Mouse (Mus musculus) adrenal gland, postnatal 4 days (tissue): ENCODE data around the gene Kif14. TPM values are rescaled to one million over a fixed set of nuclear protein-coding genes. Genes with fewer than 3 reads are reported as not detected.
A peak's percentile ranks its signal among the peaks of the same experiment; 100 is the strongest.
"Not testable (repeated sequence)": the region's sequence is repeated elsewhere in the genome, so short reads cannot be mapped to it uniquely, and the experiment has no call there.

Experiments
- DNase-seq, 2 experiments: peaks; one replicate each; pipeline ENCODE4 v3.0.0; 2021 to 2022; ENCODE audit warnings: low spot score in 2 of 2, mixed read lengths in 2 of 2
- total RNA-seq, 2 experiments: library from RNA; stranded (reverse); gene quantifications; 2 replicates each; pipeline ENCODE4 v1.2.3; 2021

Gene Kif14
- total RNA-seq, 2 experiments from 2014 or later, result 5.8 to 7.7 TPM

DNA sequence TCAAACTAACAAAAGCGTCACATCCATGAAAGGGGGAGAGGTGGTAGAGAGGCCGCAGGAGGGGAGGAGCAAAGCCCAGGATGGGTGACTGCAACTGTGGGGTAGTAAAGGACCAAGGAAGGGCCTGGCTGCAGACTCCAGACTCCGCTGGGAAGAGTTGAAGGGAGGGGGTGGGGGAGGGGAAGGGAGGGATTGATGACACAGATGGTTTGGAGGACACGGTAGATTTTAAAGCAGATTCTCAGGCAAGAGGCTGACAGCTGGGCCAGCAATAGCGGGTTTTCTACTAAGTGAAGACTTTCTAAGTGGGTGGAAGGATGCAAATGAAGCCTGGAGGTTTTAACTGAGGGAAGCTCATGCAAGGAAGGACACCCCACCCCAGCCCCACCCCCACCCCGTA is 4.3 kb downstream of the Kif14 start:
- DNase-seq, result no peak

DNA sequence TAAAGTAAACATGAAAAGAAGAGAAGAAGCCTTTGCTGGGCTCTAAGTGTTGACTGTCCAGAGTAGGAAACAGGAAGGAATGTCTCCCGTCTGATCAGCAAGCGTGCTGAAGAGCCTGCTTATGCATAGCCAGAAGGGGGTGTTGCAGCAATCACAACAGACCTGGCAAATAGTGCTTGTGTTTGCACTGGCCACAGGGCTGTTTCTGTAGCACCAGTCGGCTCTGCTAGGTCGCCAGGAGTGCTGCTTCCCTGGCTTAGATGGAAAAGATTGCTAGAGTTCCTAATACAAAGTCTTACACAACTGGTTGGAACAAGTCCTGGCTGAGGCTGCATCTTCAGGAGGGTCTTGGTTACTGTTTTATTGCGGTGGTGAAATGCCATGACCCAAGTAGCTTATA is 25.5 kb downstream of the Kif14 start:
- no peak for DNase-seq

DNA sequence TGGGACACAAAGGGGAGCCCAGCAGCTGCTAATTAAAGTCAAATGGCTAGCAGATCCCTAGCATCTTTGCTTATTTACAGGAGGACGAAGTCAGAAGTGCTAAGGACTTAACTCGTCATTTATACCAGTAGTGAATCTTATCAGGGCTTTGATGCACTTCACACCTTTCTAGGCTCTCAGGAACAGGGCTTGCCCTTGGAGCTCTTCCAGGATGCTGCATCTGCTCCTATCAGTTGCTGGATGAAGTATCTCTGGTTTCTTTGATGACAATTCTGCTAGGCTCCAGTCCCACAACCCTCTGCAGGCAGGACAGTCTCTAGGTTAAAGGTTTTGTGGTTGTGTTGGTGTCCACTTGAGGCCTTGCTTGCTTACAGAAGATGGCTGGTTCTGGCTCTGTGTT is 26.1 kb downstream of the Kif14 start:
- DNase-seq, result no peak

DNA sequence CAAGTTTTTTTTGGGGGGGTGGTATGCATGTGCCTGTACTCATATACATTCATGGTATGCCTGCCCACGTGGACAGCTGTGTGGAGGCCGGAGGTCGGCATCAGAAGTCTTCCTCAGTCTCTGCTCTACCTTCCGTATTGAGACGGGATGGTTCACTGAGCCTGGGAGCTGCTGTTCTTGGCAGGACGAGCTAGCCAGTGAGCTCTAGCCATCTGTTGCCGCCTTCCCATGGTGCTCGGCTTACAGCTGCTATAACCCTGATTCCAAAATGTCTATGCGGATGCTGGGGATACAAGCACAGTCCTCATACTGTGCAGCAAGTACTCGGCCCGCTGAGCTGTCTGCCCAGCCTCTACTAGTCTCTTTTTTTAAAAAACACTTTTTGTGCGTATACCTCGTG is 33.2 kb downstream of the Kif14 start:
- no peak for DNase-seq

DNA sequence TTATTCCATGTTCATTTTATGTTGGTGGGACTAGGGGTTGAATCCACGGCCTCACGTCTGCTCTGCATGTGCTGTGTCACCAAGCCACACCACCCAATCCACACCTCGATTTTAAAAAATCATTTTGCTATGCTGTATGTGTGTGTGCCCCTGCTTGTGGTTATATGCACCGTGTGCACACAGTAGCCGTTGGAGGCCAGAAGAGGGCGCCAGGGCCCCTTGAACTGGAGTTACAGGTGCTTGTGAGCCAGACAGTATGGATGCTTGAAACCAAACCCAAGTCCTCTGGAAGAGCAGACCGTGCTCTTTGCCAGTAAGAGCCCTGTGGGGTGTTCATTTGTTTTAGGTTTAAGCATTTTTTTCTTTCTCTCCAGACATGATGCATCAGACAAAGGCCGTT is 36.8 kb downstream of the Kif14 start:
- no peak for DNase-seq

DNA sequence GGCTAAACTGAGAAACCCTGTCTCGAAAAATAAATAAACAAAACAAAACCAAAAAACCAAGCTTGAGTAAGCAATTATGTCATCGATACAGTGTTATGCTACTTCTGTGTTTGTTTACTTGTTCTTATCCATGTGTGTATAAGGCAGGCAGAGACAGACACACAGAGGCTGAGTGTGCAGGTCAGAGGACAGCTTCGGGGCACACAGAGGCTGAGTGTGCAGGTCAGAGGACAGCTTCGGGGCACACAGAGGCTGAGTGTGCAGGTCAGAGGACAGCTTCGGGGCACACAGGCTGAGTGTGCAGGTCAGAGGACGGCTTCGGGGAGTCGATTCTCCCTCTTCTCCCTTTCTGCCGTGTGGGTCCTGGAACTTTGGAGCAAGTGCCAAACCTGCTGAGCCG is 40.1 kb downstream of the Kif14 start:
- not testable (repeated sequence) for DNase-seq

DNA sequence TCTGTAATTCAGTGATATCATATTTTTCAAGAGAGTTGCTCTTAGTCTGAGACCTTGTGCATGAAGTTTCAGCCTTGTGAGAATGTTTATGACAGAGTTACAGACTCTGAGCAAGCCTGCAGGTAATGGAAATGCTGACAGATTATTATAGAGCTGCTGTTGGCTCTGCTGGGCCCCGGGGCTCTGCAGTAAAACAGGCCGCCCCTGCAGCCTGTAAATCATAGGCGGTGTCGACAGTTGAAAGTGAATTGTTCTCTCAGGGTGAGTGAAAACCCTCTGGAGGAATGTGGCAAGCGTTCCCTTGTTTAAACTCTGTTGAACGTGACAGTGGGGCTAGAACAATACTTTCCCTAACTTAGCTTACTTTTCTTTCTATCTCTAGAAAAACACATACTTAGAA is 46.2 kb downstream of the Kif14 start:
- DNase-seq, result no peak

DNA sequence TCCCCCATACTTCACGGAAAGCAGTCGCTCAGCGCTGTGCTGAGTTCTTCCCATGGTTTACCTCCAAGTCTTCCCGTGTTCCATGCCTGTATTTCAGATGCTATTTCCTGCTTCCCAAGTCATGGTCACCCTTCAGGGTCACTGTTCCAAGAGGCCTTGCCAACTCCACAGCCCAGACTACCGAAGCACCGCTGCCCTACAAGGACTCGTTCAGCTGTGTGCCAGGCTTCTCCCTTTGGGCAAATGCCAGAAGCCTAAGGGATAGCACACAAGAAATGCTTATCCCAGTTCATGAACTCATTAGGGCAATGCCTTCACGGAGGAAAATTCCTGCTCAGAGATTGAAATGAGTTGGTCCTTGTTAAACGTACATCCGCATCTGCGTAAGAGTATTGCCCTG is 47.0 kb downstream of the Kif14 start:
- no peak for DNase-seq

DNA sequence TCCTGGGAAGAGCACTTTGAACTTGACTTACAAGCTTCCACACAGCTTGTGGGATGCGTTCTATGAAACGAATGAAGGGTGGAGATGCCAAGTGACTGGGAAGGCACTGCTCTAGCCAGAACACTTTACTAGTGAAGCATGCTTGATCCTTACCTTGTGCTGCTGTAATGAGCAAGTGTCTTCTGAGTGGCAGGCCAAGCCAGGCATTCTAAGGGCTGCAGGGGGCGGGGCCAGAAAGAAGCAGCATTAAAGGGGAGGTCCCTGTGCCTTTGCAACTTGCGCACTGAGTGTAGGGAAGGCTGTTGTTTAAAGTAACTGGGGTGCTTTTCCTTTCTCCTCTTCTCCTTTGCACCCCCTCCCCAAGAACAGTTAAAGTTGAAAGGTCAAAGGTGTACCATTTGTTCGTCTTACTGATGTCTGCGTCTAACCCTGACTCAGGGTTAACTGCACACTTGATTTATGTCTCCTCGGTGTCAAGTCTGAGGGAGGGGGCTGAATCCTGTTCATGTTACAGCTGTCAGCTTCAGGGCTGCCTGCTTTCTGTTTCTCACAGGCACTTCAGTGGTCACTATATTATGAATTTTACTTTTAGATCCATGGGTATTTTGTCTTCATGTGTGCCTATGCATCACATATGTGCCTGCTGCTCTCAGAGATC is 52.7 kb downstream of the Kif14 start:
- no peak for DNase-seq

DNA sequence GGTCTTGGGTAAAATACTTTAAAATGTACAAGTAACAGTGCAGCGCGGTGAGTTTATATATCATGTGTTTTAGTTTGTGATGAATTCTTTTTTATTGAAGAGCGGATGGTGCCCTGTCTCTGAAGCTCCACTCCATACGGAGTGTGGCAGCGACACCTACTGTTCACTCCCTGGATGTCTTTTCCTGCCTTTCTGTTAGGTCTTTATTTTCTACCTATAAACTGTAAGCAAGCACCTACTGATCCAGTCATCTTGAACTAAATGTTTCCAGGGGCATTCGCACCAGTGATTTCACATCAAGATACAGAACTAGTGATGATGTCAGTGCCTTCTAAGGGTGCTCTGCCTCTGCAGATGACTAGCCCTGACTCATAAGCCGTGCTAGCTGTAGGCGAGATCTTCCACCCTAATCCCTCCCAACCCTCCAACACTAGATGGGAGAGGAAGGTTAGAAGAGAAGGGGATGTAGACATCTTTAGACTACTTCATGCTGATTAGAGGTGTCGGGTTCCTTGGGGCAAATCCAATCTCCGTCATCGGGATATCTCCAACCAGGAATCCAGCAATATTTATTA is 55.3 kb downstream of the Kif14 start:
- DNase-seq, result no peak

DNA sequence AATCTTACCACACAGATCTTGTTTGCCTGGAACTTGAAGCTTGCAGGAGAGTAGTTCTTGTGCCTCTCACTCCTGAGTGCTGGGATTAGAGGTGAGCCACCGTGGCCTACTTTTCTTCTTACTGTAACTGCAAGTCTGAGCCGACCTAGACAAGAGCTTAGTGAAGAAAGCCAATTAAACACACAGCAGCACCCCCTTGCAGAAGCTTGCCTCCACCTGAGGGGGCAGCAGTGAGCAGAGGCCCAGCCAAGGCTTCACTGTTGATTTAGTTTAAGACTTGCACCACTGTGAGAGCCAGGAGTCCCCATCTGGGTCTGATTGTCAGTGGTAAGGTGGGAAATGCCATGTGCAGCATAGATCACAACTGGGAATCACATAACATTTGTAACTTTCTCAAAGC is 58.8 kb downstream of the Kif14 start:
- DNase-seq, result peak; percentile 42 to 49

DNA sequence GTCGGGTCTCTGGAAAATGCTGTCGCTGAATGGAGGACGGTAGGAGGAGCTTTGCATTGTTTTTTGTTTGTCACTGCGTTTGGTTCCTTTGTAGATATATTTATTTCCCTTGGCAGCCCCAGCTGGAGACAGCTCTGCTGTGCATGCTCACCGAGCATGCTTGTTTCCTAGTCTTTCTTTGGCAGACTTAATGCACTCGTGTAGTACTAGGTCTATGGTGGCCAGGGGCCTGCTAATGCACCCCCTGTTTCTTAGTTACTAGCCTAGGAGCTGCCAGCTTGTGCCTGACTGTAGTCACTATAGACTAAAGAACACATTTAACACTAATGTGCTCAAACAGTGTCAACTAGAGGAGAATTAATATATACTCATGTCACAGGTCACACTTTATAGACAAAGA is 59.7 kb downstream of the Kif14 start:
- DNase-seq, result no peak

DNA sequence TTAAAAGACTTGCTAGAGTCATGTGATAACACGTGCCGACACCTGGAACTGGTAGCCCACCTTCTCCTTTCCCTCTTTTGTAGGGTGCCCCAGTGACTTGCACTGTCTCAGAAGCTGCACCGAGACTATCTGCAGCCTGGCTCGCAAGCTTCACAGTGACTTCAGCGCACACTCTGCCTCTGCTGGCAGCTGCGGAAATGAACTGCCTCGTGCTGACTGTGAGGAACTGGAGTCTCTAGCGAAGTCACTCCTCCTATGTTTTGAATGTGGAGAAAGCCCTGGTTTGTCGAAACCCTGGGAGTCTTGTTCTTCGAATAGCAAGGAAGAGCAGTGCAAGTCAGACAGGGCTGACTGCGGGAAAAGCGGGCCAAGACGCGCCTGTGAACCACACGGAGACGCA is 61.0 kb downstream of the Kif14 start:
- no peak for DNase-seq

DNA sequence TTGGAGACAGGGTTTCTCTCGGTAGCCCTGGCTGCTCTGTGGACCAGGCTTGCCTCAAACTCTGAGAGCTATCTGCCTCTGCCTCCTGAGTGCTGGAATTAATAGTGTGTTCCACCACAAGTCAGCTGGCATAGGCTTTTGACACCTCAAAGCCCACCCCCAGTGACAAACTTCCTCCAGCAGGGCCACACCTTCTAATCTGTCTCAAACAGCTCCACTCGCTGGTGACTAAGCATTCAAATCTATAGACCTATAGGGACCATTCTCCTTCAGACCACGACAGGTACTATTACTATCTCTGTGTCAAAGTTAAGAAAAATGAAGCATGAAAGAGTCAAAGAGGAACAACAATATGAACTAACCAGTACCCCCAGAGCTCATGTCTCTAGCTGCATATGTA is 66.4 kb downstream of the Kif14 start:
- DNase-seq, result no peak

DNA sequence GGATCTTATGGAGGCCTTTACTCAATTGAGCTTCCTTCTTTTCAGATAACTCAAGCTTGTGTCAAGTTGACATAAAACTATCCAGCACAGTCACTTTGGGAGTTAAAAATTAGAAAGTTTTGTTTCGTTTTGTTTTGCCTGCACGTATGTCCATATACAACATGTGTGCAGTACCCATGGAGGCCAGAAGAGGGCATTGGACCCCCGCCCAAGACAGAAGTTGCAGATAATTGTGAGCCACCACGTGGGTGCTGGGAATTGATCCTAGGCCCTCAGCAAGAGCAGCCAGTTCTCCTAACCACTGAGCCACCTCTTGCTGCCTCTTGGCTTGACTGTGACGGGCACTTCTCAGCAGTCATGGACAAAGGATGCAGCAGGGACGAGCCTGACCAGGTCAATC is 70.8 kb downstream of the Kif14 start:
- DNase-seq, result no peak

DNA sequence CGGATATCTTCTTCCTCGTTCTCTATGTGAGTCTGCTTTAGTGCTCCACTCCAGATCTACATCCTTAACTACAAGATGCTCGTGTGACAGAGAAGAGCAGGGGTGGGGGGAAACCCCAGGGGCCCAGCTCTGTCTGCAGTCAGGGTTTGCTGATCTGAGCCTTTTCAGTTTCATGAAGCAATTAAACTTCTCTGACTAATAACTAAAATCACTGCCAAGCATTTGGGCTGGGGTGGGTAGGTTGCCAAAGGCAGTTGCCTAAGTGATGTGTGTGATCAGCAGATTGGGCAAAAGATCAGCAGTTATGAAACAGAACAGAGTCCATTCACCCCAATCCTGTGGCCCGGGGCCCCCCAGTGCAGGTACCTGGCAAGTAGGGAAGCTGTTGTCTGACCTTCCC is 72.1 kb downstream of the Kif14 start:
- DNase-seq, result no peak

DNA sequence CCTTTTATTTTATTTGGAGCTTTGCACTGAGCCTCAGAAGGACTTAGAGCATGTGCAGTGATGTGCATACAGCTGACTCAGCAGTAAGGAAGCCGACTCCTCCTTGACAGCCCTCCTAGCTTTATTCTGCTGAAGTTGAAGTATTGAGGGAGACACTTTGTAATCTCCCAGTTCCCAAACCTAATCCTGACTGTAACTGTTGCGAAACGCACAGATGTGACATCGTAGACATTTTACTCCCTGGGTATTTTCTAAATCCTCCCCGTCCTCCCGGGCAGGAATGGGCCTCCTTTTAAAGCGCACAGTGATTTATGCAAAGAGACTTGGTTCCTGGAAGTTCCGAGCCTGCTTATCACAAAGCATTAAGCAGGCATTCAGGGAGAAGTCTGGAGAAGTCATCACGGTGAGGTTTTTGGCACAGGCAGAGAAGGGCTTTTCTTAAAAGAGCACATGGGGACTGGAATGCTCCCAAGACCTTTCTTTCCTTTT is 74.3 kb downstream of the Kif14 start:
- DNase-seq, result no peak

DNA sequence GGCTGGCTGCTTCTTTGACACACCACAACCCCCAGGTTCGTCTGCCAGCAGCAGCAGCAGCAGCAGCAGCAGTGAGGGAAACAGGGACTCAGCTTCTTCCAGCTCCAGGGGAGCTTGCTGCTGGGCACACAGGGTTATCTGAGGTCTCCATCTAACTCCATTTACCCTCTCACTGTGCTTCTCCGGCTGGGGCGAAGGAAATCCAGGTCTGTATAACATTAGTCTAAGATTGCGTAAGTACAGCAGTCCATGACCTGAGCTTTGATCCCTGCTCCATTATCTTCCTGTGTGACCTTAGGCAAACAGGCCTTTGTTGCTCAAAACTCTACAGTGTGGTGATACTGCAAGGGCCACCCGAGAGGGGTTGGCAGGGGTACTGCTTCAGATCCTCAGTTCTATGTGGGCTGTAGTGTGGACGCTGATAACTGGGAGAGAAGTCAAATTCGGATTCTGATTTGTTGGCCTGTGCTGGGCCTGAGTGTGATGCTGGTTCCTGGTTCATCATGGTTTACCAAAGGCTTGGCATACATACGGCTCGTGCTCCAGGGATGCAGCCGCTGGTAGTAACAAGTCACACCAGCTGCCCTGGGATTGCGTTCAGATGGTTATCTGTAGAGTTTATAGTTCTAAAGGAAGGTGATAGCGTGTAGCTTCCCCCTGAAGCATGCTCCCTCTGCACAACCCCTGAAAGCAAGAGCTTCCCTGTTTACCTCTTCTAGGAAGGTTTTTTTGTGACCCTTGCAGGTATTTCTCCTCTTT is 75.7 kb downstream of the Kif14 start:
- no peak for DNase-seq

DNA sequence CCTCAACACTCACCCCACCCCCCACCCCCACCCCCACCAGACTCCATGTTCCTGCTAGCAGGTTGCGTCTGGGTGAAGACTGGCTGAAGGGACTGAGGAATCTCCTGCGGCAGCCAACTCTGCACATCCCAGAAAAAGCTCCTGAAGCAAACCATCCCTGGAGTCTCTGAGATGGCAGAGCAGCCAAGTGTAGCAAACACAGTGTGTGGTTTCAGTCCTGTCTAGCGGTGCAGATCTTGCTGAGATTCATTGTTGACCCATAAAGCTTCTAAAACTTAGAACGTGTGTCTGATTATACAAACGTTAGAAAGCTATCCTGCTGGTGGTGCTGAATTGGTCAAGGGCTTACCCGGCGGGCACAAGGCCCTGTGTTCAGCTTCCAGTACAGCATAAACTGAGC is 77.8 kb downstream of the Kif14 start:
- DNase-seq, result no peak

DNA sequence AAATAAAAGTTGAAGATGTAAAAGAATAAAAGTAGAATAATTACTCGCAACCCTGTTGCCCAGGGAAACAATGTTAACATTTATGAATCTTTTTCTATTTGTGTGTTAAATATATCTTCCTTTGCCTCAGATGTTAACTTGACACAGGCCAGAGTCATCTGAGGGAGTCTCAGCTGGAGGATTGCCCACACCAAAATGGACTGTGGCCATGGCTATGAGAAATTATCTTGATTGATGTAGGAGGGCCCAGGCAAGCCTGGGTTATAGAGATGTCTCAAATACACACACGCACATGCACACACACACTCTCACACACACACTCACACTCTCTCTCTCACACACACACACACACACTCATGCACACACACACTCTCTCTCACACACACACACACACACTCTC is 80.9 kb downstream of the Kif14 start:
- no peak for DNase-seq

DNA sequence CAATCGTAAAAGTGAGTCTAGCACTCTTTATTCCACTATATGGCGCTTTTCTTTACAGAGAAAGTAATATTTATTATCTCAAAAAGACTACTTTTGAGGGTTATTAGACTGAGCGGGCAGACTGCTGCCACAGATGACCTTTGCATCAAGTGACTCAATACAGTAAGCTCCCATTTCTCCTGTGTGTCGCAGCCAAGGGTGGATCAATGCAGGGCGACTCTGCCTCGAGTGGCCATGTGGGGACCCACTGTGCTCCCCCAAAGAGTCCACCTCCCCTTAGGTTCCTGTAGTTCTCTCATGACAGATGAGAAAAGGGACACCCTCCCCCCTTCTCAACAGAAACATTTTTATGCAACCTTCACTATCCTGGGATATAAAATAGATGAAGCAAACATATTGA is 84.1 kb downstream of the Kif14 start:
- no peak for DNase-seq

DNA sequence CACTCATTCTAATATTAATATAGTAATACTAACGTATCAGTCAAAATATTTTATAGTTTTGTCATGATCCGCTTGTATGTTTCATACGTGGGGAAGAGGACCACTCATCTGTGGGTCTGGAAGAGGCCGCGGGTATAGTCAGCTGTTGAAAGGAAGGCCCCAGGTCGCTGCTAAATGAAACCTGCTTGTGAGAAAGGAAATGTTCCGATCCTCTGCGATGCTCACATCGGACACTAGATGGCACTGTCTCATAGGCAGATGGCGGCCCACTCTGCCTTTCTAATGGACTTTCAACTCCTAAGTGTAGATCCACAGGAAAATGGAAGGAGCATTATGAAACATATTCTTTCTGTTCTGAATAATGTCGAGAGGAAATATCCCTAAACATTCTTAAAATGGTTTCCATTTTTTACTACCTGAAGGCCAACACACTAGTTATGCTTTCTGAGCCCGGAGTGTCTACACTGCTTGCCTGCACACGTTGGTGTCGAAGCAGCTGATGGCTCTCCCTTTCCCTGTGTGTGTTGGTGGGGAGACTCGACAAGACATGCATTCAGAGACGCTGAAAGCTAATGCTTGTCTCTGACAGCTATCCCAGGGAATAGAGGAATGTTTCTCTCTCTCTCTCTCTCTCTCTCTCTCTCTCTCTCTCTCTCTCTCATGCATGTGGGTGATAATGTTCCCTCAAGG is 84.9 kb downstream of the Kif14 start:
- DNase-seq, result peak; percentile 57 to 61
